In the genomic region with DNA sequence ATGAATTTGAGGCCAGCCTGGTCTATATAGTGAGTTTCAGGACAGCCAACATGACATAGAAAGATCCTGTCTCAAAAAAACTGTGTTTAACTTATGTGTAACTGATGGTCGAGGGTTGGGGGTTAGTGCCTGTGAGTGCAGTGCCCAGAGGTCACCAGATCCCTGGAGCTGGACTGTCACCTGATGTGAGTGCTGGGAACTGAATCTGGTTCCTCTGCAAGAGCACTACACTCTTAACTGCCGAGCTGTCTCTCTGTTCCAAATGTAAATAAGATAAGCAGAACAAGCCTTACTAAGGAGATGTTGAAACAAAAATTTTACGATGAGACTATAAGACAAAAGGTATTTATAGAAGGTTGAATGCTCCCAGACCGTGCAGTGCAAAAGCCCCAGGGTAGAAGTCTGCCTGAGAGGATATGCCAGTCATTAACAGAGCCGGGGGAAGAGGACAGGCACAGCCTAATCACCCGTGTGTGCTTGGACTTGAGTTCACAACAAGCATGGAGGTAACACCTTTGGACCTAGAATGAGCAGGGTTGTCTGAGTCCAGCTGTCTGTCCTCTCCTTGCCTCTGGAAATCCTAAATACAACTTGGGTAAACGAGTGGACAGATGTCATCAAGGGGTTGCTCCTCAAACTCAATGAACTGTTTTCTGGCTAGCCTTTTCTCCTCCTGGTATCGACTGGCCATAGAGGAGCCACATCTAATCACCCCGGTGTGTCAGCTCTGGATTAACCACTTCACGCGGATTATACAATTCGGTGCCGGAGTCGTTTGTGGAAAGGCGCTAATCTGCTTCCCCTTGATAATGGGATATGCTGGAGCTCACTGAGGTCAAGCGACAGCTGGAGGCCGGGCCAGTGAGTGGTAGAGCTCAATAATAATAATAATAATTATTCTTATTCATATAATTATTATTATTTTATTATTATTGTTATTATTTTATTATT, we compare ENCODE assay signal across 15 mouse cellular contexts. TPM values are rescaled to one million over a fixed set of nuclear protein-coding genes. Genes with fewer than 3 reads are reported as not detected.
DNase-seq lines count a peak whose midpoint lies in the region; ATAC-seq and TF ChIP-seq lines count a peak whose summit lies in the region.
"Had no signal": no experiment of that assay in that cellular context is flagged by ENCODE, and none has a peak within 500 bp of the region (broad histone marks: within the 10 kb centered on the region; RNA-seq: fewer than 3 reads in every experiment).

No protein-coding gene starts in this region.

- no peaks in the 10 kb centered on the region for H3K27me3 ChIP-seq in kidney, adult 2 months (replicated peaks; ENCODE audit: control insufficient read depth, insufficient read depth, low read length)
- no peaks in the 10 kb centered on the region for H3K27me3 ChIP-seq in kidney, embryonic 15.5 days
- H3K27me3 ChIP-seq in Patski, result no peaks in the 10 kb centered on the region
- H3K27me3 ChIP-seq in intestine, embryonic 16.5 days (replicated peaks; ENCODE audit: control insufficient read depth, insufficient read depth, low read length), result no peaks in the 10 kb centered on the region
- no peaks in the 10 kb centered on the region for H3K27me3 ChIP-seq in liver, embryonic 16.5 days (ENCODE audit: control insufficient read depth, insufficient read depth, low read depth, low read length)
- no peaks in the 10 kb centered on the region for H3K27me3 ChIP-seq in neural tube, embryonic 15.5 days (replicated peaks)
- H3K27me3 ChIP-seq in cerebellum, adult 2 months (ENCODE audit: control insufficient read depth, insufficient read depth, low read length), result no peaks in the 10 kb centered on the region
- H3K27me3 ChIP-seq: hindbrain, embryonic 13.5 days; limb, embryonic 15.5 days had no signal

- peaks cover 60% of the 10 kb centered on the region for H3K4me1 ChIP-seq in kidney, adult 2 months (ENCODE audit: control insufficient read depth, insufficient read depth, low read length)
- peaks cover 31% of the 10 kb centered on the region for H3K4me1 ChIP-seq in kidney, embryonic 15.5 days
- H3K4me1 ChIP-seq in intestine, embryonic 16.5 days (ENCODE audit: control insufficient read depth, insufficient read depth, low read length), result peaks cover 34% of the 10 kb centered on the region
- H3K4me1 ChIP-seq in liver, embryonic 16.5 days (ENCODE audit: control insufficient read depth, low read depth, low read length), result peaks cover 98% of the 10 kb centered on the region
- peaks cover 7% of the 10 kb centered on the region for H3K4me1 ChIP-seq in neural tube, embryonic 15.5 days
- H3K4me1 ChIP-seq in cerebellum, adult 2 months (ENCODE audit: control insufficient read depth, insufficient read depth, low read length), result peaks cover 39% of the 10 kb centered on the region

- no peak overlapping the region for H3K9ac ChIP-seq in kidney, embryonic 15.5 days
- H3K9ac ChIP-seq in intestine, embryonic 16.5 days (ENCODE audit: low read depth, low read length), result no peak overlapping the region
- peak overlapping the region; percentile 29 for H3K9ac ChIP-seq in liver, embryonic 16.5 days (ENCODE audit: low read depth, low read length)
- H3K9ac ChIP-seq in neural tube, embryonic 15.5 days (replicated peaks), result no peak overlapping the region
- H3K9ac ChIP-seq: hindbrain, embryonic 13.5 days; limb, embryonic 15.5 days had no signal

- peak overlapping the region; percentile 73 for H3K27ac ChIP-seq in kidney, adult 2 months (ENCODE audit: insufficient read depth, low read depth, low read length)
- H3K27ac ChIP-seq in kidney, embryonic 15.5 days, result no peak overlapping the region
- no peak overlapping the region for H3K27ac ChIP-seq in intestine, embryonic 16.5 days (ENCODE audit: low read length)
- peak overlapping the region; percentile 75 for H3K27ac ChIP-seq in liver, embryonic 16.5 days (ENCODE audit: low read length)
- H3K27ac ChIP-seq in neural tube, embryonic 15.5 days (replicated peaks), result no peak overlapping the region
- no peak overlapping the region for H3K27ac ChIP-seq in cerebellum, adult 2 months (ENCODE audit: insufficient read depth, low read length)
- H3K27ac ChIP-seq: hindbrain, embryonic 13.5 days had no signal

- H3K36me3 ChIP-seq in kidney, adult 2 months (ENCODE audit: control insufficient read depth, insufficient read depth, low read length), result no peaks in the 10 kb centered on the region
- H3K36me3 ChIP-seq in kidney, embryonic 15.5 days, result no peaks in the 10 kb centered on the region
- no peaks in the 10 kb centered on the region for H3K36me3 ChIP-seq in intestine, embryonic 16.5 days (ENCODE audit: control insufficient read depth, insufficient read depth, low read length)
- H3K36me3 ChIP-seq in liver, embryonic 16.5 days (ENCODE audit: control insufficient read depth, insufficient read depth), result peaks cover 17% of the 10 kb centered on the region
- no peaks in the 10 kb centered on the region for H3K36me3 ChIP-seq in neural tube, embryonic 15.5 days
- H3K36me3 ChIP-seq: hindbrain, embryonic 13.5 days; limb, embryonic 15.5 days had no signal

- WGBS in kidney, adult 2 months, result 56% methylated on average over 17 of the region's 17 CpGs
- WGBS in kidney, embryonic 15.5 days, result 69% methylated on average over 17 of the region's 17 CpGs
- 60% methylated on average over 17 of the region's 17 CpGs for WGBS in intestine, embryonic 16.5 days
- WGBS in liver, embryonic 16.5 days (ENCODE audit: insufficient replicate concordance), result 44% methylated on average over 17 of the region's 17 CpGs
- 79% methylated on average over 17 of the region's 17 CpGs for WGBS in neural tube, embryonic 15.5 days
- WGBS in cerebellum, adult 2 months, result 80% methylated on average over 17 of the region's 17 CpGs

- in situ Hi-C loops in Patski (cut with MboI; ENCODE audit: low pct_unique_long_range_greater_than_20kb), result no loop called here

- no peak for ATAC-seq in kidney, embryonic 15.5 days (replicated peaks; ENCODE audit: low FRiP score)
- ATAC-seq in Patski, result peak; percentile 84
- ATAC-seq in intestine, embryonic 16.5 days, result peak; percentile 47
- no peak for ATAC-seq in liver, embryonic 16.5 days (ENCODE audit: low read depth)
- no peak for ATAC-seq in neural tube, embryonic 15.5 days (ENCODE audit: low FRiP score)
- ATAC-seq: activated CD4-positive, CD25-positive, alpha-beta regulatory T cell, adult 4 months had no signal

- peak; percentile 88 for DNase-seq in kidney, adult 2 months
- DNase-seq in Patski (ENCODE audit: low read depth, low spot score), result no peak
- DNase-seq in cerebellum, adult 2 months, result no peak
- DNase-seq: gastrocnemius, postnatal 14 days; lung, postnatal 36 days; midbrain, embryonic 14.5 days; spleen, adult 18-20 months had no signal

- CTCF ChIA-PET in Patski (lab: Charles Lee), result interaction anchor here (1.2 kb wide), 2 partner anchors 13 to 29 kb away, joined by 3 read pairs; no protein-coding TSS in a partner anchor

- no peak overlapping the region for H3K4me2 ChIP-seq in kidney, embryonic 15.5 days
- no peak overlapping the region for H3K4me2 ChIP-seq in intestine, embryonic 16.5 days (ENCODE audit: low read depth, low read length)
- peak overlapping the region; percentile 60 for H3K4me2 ChIP-seq in liver, embryonic 16.5 days (ENCODE audit: low read depth, low read length)
- H3K4me2 ChIP-seq in neural tube, embryonic 15.5 days, result no peak overlapping the region
- H3K4me2 ChIP-seq: hindbrain, embryonic 13.5 days; limb, embryonic 15.5 days had no signal

- TF ChIP-seq CTCF in kidney, adult 2 months (conservative IDR thresholded peaks at IDR 0.05; ENCODE audit: insufficient read depth, insufficient read length, low read depth, low read length), result no peak
- TF ChIP-seq CTCF in Patski (IDR thresholded peaks at IDR 0.05), result no peak
- TF ChIP-seq CTCF in cerebellum, adult 2 months (IDR thresholded peaks at IDR 0.05; ENCODE audit: borderline replicate concordance, insufficient read depth, low read depth, low read length), result no peak

- H3K9me3 ChIP-seq in kidney, embryonic 15.5 days (replicated peaks), result no peaks in the 10 kb centered on the region
- H3K9me3 ChIP-seq in intestine, embryonic 16.5 days (ENCODE audit: control insufficient read depth, low read length), result no peaks in the 10 kb centered on the region
- no peaks in the 10 kb centered on the region for H3K9me3 ChIP-seq in liver, embryonic 16.5 days (replicated peaks; ENCODE audit: control insufficient read depth, low read length)
- no peaks in the 10 kb centered on the region for H3K9me3 ChIP-seq in neural tube, embryonic 15.5 days (replicated peaks)
- H3K9me3 ChIP-seq: hindbrain, embryonic 13.5 days; limb, embryonic 15.5 days had no signal

- no peak overlapping the region for H3K4me3 ChIP-seq in kidney, adult 2 months (ENCODE audit: insufficient read depth, low read depth, low read length)
- H3K4me3 ChIP-seq in kidney, embryonic 15.5 days (replicated peaks), result no peak overlapping the region
- no peak overlapping the region for H3K4me3 ChIP-seq in intestine, embryonic 16.5 days (ENCODE audit: low read length)
- H3K4me3 ChIP-seq in liver, embryonic 16.5 days (ENCODE audit: low read depth, low read length), result peak overlapping the region; percentile 12; the same call in 1 of the 2 replicates
- no peak overlapping the region for H3K4me3 ChIP-seq in neural tube, embryonic 15.5 days (replicated peaks)
- H3K4me3 ChIP-seq in cerebellum, adult 2 months (replicated peaks; ENCODE audit: insufficient read depth, low read depth, low read length), result no peak overlapping the region
- H3K4me3 ChIP-seq: hindbrain, embryonic 13.5 days; limb, embryonic 15.5 days had no signal

- POLR2A ChIA-PET in Patski (lab: Charles Lee), result interaction anchor here (0.9 to 1.2 kb wide), 2 partner anchors 11 to 15 kb away, joined by 3 to 5 read pairs; a partner anchor contains a TSS

- TF ChIP-seq POLR2A in kidney, adult 2 months (IDR thresholded peaks at IDR 0.05; ENCODE audit: low read depth, low read length), result no peak
- no peak for TF ChIP-seq POLR2A in cerebellum, adult 2 months (IDR thresholded peaks at IDR 0.05; ENCODE audit: borderline replicate concordance, insufficient read depth, low read length)

RNA-seq across cellular contexts. Expression of a gene that starts 11.3 kb away (rescaled TPM):
- polyA plus RNA-seq in kidney, adult 2 months (2012; rRNA removed), result 0.09 and 0.27 TPM in 2 replicates
- 0.09 TPM in 2 replicates for polyA plus RNA-seq in kidney, embryonic 15.5 days (2015; fragmentation: Nextera tagmentation; extraction: Ambion mirVana)
- 0.21 TPM for polyA plus RNA-seq in Patski (2021)
- polyA plus RNA-seq in intestine, embryonic 16.5 days (2015; fragmentation: Nextera tagmentation; extraction: Ambion mirVana), result not detected in 2 replicates
- 0.33 and 0.46 TPM in 2 replicates for polyA plus RNA-seq in liver, embryonic 16.5 days (2015; fragmentation: Nextera tagmentation; extraction: Ambion mirVana)
- not detected in 2 replicates for polyA plus RNA-seq in neural tube, embryonic 15.5 days (2015; fragmentation: Nextera tagmentation; extraction: Ambion mirVana)
- 0.15 and 0.24 TPM in 2 replicates for polyA plus RNA-seq in cerebellum, adult 2 months (2012; rRNA removed)
- polyA plus RNA-seq: activated CD4-positive, CD25-positive, alpha-beta regulatory T cell, adult 4 months; hindbrain, embryonic 13.5 days; midbrain, embryonic 14.5 days; neural tube, embryonic 11.5 days had no signal

RNA-seq across cellular contexts. Expression of a gene that starts 11.9 kb away (rescaled TPM):
- polyA plus RNA-seq in kidney, adult 2 months (2012; rRNA removed), result 69.8 and 73.8 TPM in 2 replicates
- 65.1 and 67.1 TPM in 2 replicates for polyA plus RNA-seq in kidney, embryonic 15.5 days (2015; fragmentation: Nextera tagmentation; extraction: Ambion mirVana)
- polyA plus RNA-seq in Patski (2021), result 53.5 TPM
- polyA plus RNA-seq in intestine, embryonic 16.5 days (2015; fragmentation: Nextera tagmentation; extraction: Ambion mirVana), result 41.5 and 46.8 TPM in 2 replicates
- polyA plus RNA-seq in liver, embryonic 16.5 days (2015; fragmentation: Nextera tagmentation; extraction: Ambion mirVana), result 196 and 232 TPM in 2 replicates
- 48.1 and 51.3 TPM in 2 replicates for polyA plus RNA-seq in neural tube, embryonic 15.5 days (2015; fragmentation: Nextera tagmentation; extraction: Ambion mirVana)
- polyA plus RNA-seq in cerebellum, adult 2 months (2012; rRNA removed), result 174 and 192 TPM in 2 replicates

Comparison
In these comparisons a context has a peak if more than half of its experiments do, and no peak if none do; other contexts are left out.
1. H3K27ac ChIP-seq: peak in kidney, adult 2 months (single experiment) and liver, embryonic 16.5 days (single experiment); none in kidney, embryonic 15.5 days (single experiment), intestine, embryonic 16.5 days (single experiment), neural tube, embryonic 15.5 days (single experiment) and cerebellum, adult 2 months (single experiment).
2. ATAC-seq: peak in Patski (single experiment) and intestine, embryonic 16.5 days (single experiment); none in kidney, embryonic 15.5 days (single experiment), liver, embryonic 16.5 days (single experiment) and neural tube, embryonic 15.5 days (single experiment).